Mouse (Mus musculus) induced T-regulatory cell, adult 2 months (primary cell): ENCODE measurements around the gene Kirrel3.

Experiments used
- DNase-seq: peaks from one replicate; pipeline ENCODE4 v3.0.0-alpha.2; 2012; ENCODE audit warnings: low read depth

Kirrel3 gene

GRCm38 (mm10) chr9:34689375-34689774 is 203.7 kb downstream of the Kirrel3 start:
- DNase-seq, result no peak

GRCm38 (mm10) chr9:34695646-34696045 is 210.0 kb downstream of the Kirrel3 start:
- DNase-seq, result no peak

GRCm38 (mm10) chr9:34703547-34704300 is 218.0 kb downstream of the Kirrel3 start:
- DNase-seq, result no peak

GRCm38 (mm10) chr9:34704357-34704756 is 218.7 kb downstream of the Kirrel3 start:
- no peak for DNase-seq

GRCm38 (mm10) chr9:34706350-34706873 is 220.7 kb downstream of the Kirrel3 start:
- DNase-seq, result no peak

GRCm38 (mm10) chr9:34708691-34709090 is 223.0 kb downstream of the Kirrel3 start:
- DNase-seq, result no peak

- DNase-seq, result no peak
Measured at GRCm38 (mm10) chr9:34711996-34712395, 226.3 kb downstream of the Kirrel3 start.

GRCm38 (mm10) chr9:34712996-34713395 is 227.3 kb downstream of the Kirrel3 start:
- DNase-seq, result no peak

GRCm38 (mm10) chr9:34713462-34713926 is 227.8 kb downstream of the Kirrel3 start:
- no peak for DNase-seq

GRCm38 (mm10) chr9:34714996-34715619 is 229.4 kb downstream of the Kirrel3 start:
- DNase-seq, result no peak

- DNase-seq, result no peak
Measured at GRCm38 (mm10) chr9:34716476-34716875, 230.8 kb downstream of the Kirrel3 start.

GRCm38 (mm10) chr9:34721478-34722197 is 235.9 kb downstream of the Kirrel3 start:
- DNase-seq, result no peak

- DNase-seq, result no peak
Measured at GRCm38 (mm10) chr9:34722198-34722550, 236.5 kb downstream of the Kirrel3 start.

GRCm38 (mm10) chr9:34732507-34732906 is 246.8 kb downstream of the Kirrel3 start:
- no peak for DNase-seq

- no peak for DNase-seq
Measured at GRCm38 (mm10) chr9:34733579-34733978, 247.9 kb downstream of the Kirrel3 start.

GRCm38 (mm10) chr9:34734991-34735390 is 249.3 kb downstream of the Kirrel3 start:
- DNase-seq, result no peak

- DNase-seq, result no peak
Measured at GRCm38 (mm10) chr9:34739431-34739830, 253.7 kb downstream of the Kirrel3 start.

GRCm38 (mm10) chr9:34740814-34741213 is 255.1 kb downstream of the Kirrel3 start:
- DNase-seq, result no peak

- no peak for DNase-seq
Measured at GRCm38 (mm10) chr9:34748003-34748402, 262.3 kb downstream of the Kirrel3 start.

- no peak for DNase-seq
Measured at GRCm38 (mm10) chr9:34749161-34749560, 263.5 kb downstream of the Kirrel3 start.

- DNase-seq, result no peak
Measured at GRCm38 (mm10) chr9:34749877-34750276, 264.2 kb downstream of the Kirrel3 start.

- no peak for DNase-seq
Measured at GRCm38 (mm10) chr9:34750887-34751286, 265.2 kb downstream of the Kirrel3 start.
